ENCODE assay signal across 28 mouse cellular contexts in genomic region chr15:92676096-92676495, GRCm38 (mm10).
"Had no signal": no experiment of that assay in that cellular context is flagged by ENCODE, and none has a peak within 500 bp of the region (broad histone marks: within the 10 kb centered on the region; RNA-seq: fewer than 3 reads in every experiment).

No protein-coding gene starts in this region.

- H3K27me3 ChIP-seq: embryonic facial prominence, embryonic 12.5 days; embryonic facial prominence, embryonic 13.5 days; embryonic facial prominence, embryonic 15.5 days; forebrain, embryonic 13.5 days; forebrain, embryonic 15.5 days had no signal

- H3K9me3 ChIP-seq: embryonic facial prominence, embryonic 10.5 days; embryonic facial prominence, embryonic 12.5 days; embryonic facial prominence, embryonic 13.5 days; embryonic facial prominence, embryonic 15.5 days; forebrain, embryonic 10.5 days; forebrain, embryonic 12.5 days; forebrain, embryonic 13.5 days; forebrain, embryonic 15.5 days had no signal

- H3K4me1 ChIP-seq: embryonic facial prominence, embryonic 10.5 days; embryonic facial prominence, embryonic 12.5 days; embryonic facial prominence, embryonic 15.5 days; forebrain, embryonic 10.5 days; forebrain, embryonic 12.5 days had no signal

- H3K27ac ChIP-seq: embryonic facial prominence, embryonic 10.5 days; embryonic facial prominence, embryonic 12.5 days; embryonic facial prominence, embryonic 13.5 days; embryonic facial prominence, embryonic 15.5 days; forebrain, embryonic 10.5 days; forebrain, embryonic 12.5 days; forebrain, embryonic 13.5 days; forebrain, embryonic 15.5 days; gastrocnemius, adult 2 months; heart, adult 2 months had no signal

- DNase-seq: cerebellum, adult 8-10 months; cerebellum, adult 9-10 months; cerebellum, adult 9-11 months; cerebellum, postnatal 10 days; cerebellum, postnatal 14 days; cerebellum, postnatal 25 days; cerebellum, postnatal 36 days; embryo, embryonic 11 days; forebrain, postnatal 0 days; gastrocnemius, adult 2 months; gastrocnemius, postnatal 10 days; gastrocnemius, postnatal 14 days; gastrocnemius, postnatal 25 days; gastrocnemius, postnatal 36 days; heart, adult 18-20 months; heart, adult 2 months had no signal

- ATAC-seq: forebrain, embryonic 13.5 days; forebrain, embryonic 14.5 days; forebrain, embryonic 15.5 days; forebrain, embryonic 16.5 days; forebrain, postnatal 0 days had no signal

- H3K36me3 ChIP-seq: embryonic facial prominence, embryonic 10.5 days; embryonic facial prominence, embryonic 12.5 days; embryonic facial prominence, embryonic 13.5 days; embryonic facial prominence, embryonic 15.5 days; forebrain, embryonic 10.5 days; forebrain, embryonic 12.5 days; forebrain, embryonic 15.5 days had no signal

- H3K4me3 ChIP-seq: embryonic facial prominence, embryonic 10.5 days; embryonic facial prominence, embryonic 12.5 days; embryonic facial prominence, embryonic 13.5 days; embryonic facial prominence, embryonic 15.5 days; erythroblast, embryonic 14.5 days; forebrain, embryonic 10.5 days; forebrain, embryonic 12.5 days; forebrain, embryonic 13.5 days; forebrain, embryonic 15.5 days; gastrocnemius, adult 2 months; heart, adult 2 months had no signal

- H3K4me2 ChIP-seq: embryonic facial prominence, embryonic 12.5 days; embryonic facial prominence, embryonic 13.5 days; embryonic facial prominence, embryonic 15.5 days; forebrain, embryonic 12.5 days; forebrain, embryonic 13.5 days; forebrain, embryonic 15.5 days; heart, embryonic 11.5 days had no signal

- H3K9ac ChIP-seq: embryonic facial prominence, embryonic 12.5 days; embryonic facial prominence, embryonic 13.5 days; embryonic facial prominence, embryonic 15.5 days; forebrain, embryonic 12.5 days; forebrain, embryonic 13.5 days; forebrain, embryonic 15.5 days; forebrain, postnatal 0 days had no signal
